Mouse (Mus musculus): ENCODE measurements around the gene Stam.

DNA sequence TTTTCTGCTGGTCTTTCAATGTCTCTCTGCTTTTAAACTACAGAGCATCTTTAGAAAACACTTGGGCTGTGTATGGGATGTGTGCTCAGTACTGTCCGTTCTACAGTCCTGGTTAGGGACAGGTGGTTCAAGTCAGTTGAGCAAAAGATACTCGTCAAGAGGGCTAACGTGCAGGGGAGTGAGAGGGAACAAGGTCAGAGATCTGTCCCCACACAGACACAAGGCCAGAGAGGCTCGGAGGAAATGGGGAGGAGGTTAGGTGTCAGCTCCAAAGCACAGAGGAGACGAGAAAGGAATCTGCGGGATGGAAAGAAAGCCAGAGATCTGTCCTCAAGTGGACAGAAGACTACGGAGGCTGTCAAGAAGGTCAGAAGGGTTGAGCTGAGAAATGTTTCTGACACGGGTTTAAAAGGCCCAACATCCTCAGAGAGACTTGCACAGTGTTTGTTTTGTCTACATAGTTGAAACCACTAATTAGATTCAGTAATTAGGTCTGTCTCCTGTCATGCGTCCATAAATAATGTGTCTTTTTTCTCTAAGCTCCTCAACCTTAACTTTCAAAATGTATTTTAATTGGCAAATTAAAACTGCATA lies 30.2 kb upstream of the Stam start:
- TF ChIP-seq CTCF (IDR thresholded peaks at IDR 0.05; ENCODE audit: low read depth, low read length) (no peak), EP300 (IDR thresholded peaks at IDR 0.05; ENCODE audit: insufficient read depth, low read depth, low read length) (no peak), POLR2A (IDR thresholded peaks at IDR 0.05; ENCODE audit: insufficient read depth, low read length) (no peak)

All from ES-Bruce4 (cell line).